Mouse (Mus musculus) cerebellum, adult 9-10 months (tissue): ENCODE data around the gene Vti1a.
A peak's percentile ranks its signal among the peaks of the same experiment; 100 is the strongest.

Experiments
- DNase-seq: peaks from one replicate; pipeline ENCODE4 v3.0.0; 2022

Gene Vti1a

GRCm38 (mm10) chr19:55530041-55530440, 213.9 kb downstream of the Vti1a start:
- DNase-seq: no peak

DNA sequence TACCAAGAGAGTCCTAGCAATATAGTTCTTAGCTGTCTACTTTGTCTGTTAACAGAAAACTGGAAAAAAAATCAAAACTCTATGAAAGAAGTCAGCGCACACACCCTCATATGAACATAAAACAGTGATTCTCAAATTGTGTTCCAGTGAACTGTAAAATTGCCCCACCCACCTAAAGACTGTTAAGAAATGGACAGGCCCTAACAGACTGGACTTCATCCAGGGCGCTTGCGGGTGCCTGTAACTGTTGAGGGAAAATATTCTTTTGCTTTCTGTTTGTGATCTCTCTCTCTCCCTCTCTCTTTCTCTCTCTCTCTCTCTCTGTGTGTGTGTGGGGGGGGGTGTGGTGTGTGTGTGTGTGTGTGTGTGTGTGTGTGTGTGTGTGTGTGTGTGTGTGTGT, 216.6 kb downstream of the Vti1a start:
- no peak for DNase-seq

GRCm38 (mm10) chr19:55536273-55536937, 220.3 kb downstream of the Vti1a start:
- no peak for DNase-seq

DNA sequence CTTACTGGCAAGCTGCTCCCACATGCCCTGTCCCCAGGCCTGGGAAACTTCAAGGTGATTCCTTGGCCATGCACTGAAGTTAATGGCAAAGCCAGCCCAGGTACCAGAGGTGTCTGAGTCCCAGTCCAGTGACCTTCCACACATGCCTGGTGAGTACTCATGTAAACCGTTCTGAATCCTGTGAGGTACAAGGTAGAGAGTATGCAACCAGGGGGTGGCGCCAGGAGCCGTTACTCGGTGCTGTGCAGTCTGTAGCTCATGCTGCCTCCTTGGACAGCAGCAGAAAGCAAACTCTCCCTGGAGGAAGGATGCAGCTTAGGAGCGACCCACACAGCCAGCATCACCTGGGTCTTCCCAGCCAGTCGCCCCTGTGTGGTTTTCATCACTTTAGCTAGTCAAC, 221.6 kb downstream of the Vti1a start:
- no peak for DNase-seq

GRCm38 (mm10) chr19:55541641-55542040, 225.5 kb downstream of the Vti1a start:
- no peak for DNase-seq

DNA sequence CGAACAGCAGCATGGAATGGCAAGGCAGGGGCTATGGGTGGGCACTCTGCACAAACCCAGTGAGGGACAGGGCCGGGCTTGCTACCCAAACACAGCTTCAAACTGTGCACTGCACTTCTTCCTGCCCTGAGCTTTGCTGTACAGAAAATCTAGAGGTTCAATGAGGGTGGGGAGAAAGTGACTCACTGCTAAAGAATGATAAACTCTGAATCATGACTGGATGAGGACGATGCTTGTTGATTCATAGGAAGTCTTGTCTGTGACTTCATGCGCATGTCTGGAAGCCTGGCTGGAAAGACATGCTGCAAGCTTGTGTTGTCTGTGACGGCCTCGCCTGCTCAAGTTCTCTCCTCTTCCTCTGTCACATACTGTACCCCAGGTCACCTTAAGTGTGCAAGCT, 226.4 kb downstream of the Vti1a start:
- DNase-seq: no peak

- DNase-seq: no peak
Measured at GRCm38 (mm10) chr19:55543188-55543587, 227.1 kb downstream of the Vti1a start.

- DNase-seq: no peak
Measured at GRCm38 (mm10) chr19:55544498-55544897, 228.4 kb downstream of the Vti1a start.

DNA sequence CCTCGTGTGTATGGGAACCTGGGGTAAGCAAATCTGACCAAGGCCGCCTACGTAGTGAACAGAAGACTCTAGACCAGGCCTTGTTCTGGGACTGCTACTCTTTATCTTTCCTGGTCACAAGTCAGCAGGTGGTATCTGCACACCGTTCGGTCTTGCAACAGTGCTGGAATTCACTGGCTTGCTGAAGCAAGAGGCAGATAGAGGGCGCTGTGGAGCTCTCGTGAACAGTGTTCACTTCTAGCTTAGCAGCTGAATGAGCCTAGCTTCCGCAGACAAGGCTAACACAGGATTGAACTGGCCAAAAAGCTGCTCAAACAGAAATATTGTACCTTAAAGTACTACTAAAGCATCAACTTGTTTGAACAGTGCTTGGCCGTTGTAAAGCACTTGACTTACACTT, 229.4 kb downstream of the Vti1a start:
- peak; percentile 43 for DNase-seq

DNA sequence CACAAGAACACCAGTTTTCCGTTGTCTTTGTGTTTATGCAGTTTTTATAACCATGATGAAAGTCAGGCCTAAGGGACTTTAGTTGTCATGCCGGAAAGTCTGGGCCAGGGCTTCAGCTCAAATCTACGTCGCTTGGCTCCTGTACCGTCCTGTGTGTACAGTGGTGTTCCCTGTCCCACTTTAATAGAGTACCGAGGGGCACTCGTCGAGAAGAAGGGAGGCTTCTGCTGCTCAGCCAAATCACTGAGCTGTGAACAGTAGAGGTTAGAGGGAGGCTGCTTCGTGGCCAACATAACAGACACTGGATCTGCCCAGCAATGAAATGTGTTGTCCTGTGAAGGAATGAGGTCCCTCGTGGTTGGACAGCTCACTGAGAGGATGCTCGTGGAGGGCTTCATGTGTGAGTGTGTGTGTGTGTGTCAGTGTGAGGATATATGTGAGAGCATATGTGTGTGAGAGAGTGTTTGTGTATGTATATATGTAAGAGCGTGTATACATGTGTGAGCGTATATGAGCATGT, 230.0 kb downstream of the Vti1a start:
- DNase-seq: no peak

DNA sequence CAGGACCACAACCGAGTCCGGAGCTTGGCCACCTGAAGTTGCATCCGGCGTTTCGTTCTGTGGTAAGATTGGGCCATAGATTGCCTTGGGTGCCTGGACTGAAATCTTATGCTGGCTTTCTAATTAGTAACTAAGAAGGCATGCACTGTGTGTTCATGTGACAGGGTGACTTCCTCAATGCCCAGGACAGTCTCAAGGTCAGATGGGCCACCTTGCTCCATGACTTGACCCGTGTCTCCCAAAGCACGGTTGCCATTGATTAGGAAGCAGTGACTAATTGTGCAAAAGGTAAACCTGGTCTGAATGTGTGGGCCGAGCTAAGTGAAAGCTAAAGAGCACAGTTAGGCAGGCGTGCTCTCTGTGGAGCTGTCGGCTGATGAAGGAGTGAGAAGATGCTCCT, 232.1 kb downstream of the Vti1a start:
- DNase-seq: no peak

DNA sequence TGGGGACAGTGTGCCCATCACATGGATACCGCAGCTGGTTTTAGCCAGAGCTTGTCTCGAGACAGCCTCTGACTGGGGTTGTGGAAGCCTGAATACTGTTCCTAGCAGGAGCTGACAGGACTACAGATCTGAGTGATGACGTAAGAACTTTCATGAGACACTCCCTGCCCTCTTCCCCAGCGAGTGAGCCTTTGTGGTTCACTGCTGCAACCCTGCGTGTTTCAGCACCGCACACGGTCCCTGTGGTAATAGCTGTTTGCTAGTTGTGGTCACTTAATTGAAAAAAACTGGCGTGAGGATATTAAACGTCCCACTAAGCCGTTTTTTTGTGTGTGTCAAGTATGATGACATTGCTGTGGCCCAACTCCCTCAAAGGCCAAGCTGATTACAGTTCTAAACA, 232.6 kb downstream of the Vti1a start:
- DNase-seq: no peak

- DNase-seq: no peak
Measured at GRCm38 (mm10) chr19:55550176-55550575, 234.1 kb downstream of the Vti1a start.

- DNase-seq: no peak
Measured at GRCm38 (mm10) chr19:55552339-55552738, 236.2 kb downstream of the Vti1a start.

DNA sequence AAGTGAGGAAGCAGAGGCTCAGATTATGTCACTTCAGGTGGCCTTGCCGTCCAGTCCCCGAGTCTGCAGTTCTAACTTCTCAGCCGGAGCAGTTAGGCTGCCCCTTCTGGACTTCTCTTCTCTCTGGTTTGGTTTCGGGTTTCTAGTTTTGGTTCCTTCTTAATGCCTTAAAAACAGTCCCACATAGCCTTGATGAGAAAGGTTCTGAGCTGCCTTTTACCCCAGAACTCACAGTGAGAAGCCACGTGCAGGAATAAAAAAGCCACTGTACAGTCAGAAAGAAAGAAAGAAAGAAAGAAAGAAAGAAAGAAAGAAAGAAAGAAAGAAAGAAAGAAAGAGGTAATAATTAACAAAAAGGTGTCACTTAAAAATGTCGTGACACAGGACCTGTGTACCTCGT, 236.8 kb downstream of the Vti1a start:
- no peak for DNase-seq

DNA sequence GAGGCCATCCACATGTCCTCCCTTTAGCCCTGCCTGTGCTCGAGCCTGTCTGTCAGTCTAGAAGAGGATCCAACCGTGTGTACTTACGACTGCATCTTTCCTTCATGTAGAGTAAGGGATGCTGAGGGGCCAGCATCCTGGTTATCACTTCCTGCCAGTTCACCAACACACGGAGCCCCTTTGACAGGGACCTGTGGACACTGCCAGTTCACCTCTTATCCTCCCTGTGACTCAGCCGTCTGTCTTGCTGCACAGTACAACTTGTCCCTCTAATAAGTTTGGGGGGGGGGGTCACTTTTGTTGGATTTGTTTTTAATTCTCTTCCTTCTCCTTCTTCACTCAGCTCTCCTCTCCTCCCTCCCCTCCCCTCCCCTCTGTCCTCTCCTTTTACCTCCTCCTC, 238.2 kb downstream of the Vti1a start:
- DNase-seq: no peak

GRCm38 (mm10) chr19:55554703-55555102, 238.6 kb downstream of the Vti1a start:
- DNase-seq: no peak

GRCm38 (mm10) chr19:55556168-55556999, 240.3 kb downstream of the Vti1a start:
- no peak for DNase-seq

- DNase-seq: no peak
Measured at GRCm38 (mm10) chr19:55559331-55559730, 243.2 kb downstream of the Vti1a start.

GRCm38 (mm10) chr19:55560088-55560682, 244.1 kb downstream of the Vti1a start:
- DNase-seq: no peak

DNA sequence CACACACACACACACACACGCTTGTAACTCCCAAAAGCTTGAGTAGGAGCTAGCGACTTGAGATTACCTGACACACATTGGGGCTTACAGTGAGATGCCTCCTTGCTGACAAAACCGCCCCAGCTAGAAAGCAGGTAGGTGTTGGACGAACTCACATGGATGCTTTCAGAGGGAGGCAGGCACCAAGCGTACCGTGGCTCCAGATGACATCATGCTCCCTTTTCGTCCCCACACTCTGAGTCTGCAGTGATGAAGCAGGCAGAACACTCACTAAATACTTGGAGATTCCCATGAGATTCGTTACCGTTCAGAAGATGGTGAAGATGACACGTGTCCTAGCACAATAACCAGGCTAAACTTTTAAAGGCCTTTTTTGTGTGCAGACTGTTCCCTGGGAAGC, 245.4 kb downstream of the Vti1a start:
- DNase-seq: no peak

DNA sequence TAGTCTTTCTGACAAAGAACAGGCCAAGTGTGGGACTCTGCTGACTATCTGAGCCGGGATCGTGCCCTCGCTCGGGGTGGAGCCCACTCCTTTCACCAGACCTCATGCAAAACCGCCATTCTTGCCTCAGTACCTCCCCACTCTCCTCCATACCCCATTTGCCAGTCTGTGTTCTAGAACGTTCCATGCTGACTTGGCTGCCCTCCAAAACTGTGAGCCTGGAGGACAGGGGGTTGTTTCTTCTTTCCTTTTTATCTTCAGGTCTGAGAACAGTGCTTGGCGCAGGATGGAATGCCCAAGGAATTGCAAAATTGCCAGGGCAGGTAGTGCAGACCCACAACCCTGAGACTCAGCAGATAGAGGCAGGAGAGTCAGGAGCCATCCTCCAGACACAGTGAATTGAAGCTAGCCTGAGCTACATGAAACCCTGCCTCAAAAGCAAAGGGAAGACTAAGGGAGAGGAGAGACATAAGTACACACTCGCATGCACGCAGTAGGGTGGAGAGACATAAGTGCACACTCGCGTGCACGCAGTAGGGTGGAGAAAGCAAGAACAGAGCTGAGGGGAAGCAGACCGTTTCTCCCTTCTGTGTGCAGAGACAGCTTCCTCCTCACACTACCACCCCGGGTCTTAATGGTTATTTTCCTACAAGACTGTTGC, 246.5 kb downstream of the Vti1a start:
- no peak for DNase-seq

- DNase-seq: peak; percentile 83
Measured at GRCm38 (mm10) chr19:55563148-55563651, 247.1 kb downstream of the Vti1a start.
